Mouse (Mus musculus) forebrain, embryonic 10.5 days (tissue): ENCODE measurements around the gene Lmbrd1. TPM values are rescaled to one million over a fixed set of nuclear protein-coding genes. Genes with fewer than 3 reads are reported as not detected.

Experiments
- polyA plus RNA-seq: library from polyadenylated mRNA; unstranded; fragments of >200 nt; fragmentation: Nextera tagmentation; extraction: Ambion mirVana; gene quantifications from 2 replicates; pipeline ENCODE4 v1.2.1, GENCODE M21; 2016

Lmbrd1 gene
- polyA plus RNA-seq, 1 experiment from 2014 or later = 24.0 TPM

Other genes with a start within 250 kb of the Lmbrd1 start
- 0.07 and 0.14 TPM in 2 replicates for gene Col19a1, start 91.2 kb upstream of the Lmbrd1 start, polyA plus RNA-seq